Mouse (Mus musculus) spleen, postnatal 4 days (tissue): ENCODE measurements at regions not wholly inside any gene's neighbourhood (a gene's known extent, or its start where the extent isn't known, plus 50 kb on each side); places are given as distances from the start of the nearest gene placed in this dataset.
A peak's percentile ranks its signal among the peaks of the same experiment; 100 is the strongest.

Source experiments
- DNase-seq, 2 experiments: peaks; one replicate each; pipeline ENCODE4 v3.0.0; 2022; ENCODE audit warnings: low spot score in 2 of 2

GRCm38 (mm10) chr10:43634371-43635080, 56.4 kb downstream of the Cd24a start:
- no peak for DNase-seq

- DNase-seq: no peak
Observed at GRCm38 (mm10) chr10:43641169-43641945, 63.3 kb downstream of the Cd24a start.

- DNase-seq: no peak
Observed at GRCm38 (mm10) chr10:43646326-43646725, 68.2 kb downstream of the Cd24a start.

GRCm38 (mm10) chr10:43646965-43647364, 68.9 kb downstream of the Cd24a start:
- no peak for DNase-seq

- DNase-seq: no peak
Observed at GRCm38 (mm10) chr10:43648186-43648585, 70.1 kb downstream of the Cd24a start.

GRCm38 (mm10) chr10:43648815-43649447, 70.8 kb downstream of the Cd24a start:
- no peak for DNase-seq

GRCm38 (mm10) chr10:43650449-43650848, 72.4 kb downstream of the Cd24a start:
- DNase-seq: no peak

- no peak for DNase-seq
Observed at GRCm38 (mm10) chr10:43651505-43651904, 73.4 kb downstream of the Cd24a start.

GRCm38 (mm10) chr10:43651915-43652314, 73.8 kb downstream of the Cd24a start:
- DNase-seq: no peak

GRCm38 (mm10) chr10:43655082-43655671, 77.1 kb downstream of the Cd24a start:
- no peak for DNase-seq

- DNase-seq: no peak
Observed at GRCm38 (mm10) chr10:43655680-43656079, 77.6 kb downstream of the Cd24a start.

GRCm38 (mm10) chr10:43656207-43656606, 78.1 kb downstream of the Cd24a start:
- no peak for DNase-seq

- DNase-seq: no peak
Observed at GRCm38 (mm10) chr10:43657501-43658225, 79.6 kb downstream of the Cd24a start.

GRCm38 (mm10) chr10:43658226-43658593, 80.1 kb downstream of the Cd24a start:
- no peak for DNase-seq

- DNase-seq: no peak
Observed at GRCm38 (mm10) chr10:43664844-43665243, 86.8 kb downstream of the Cd24a start.

GRCm38 (mm10) chr10:43666262-43667085, 88.4 kb downstream of the Cd24a start:
- peak; percentile 78 to 84 for DNase-seq

- DNase-seq: peak in 1 of 2 experiments; percentile 70
Observed at GRCm38 (mm10) chr10:43667086-43667690, 89.1 kb downstream of the Cd24a start.

GRCm38 (mm10) chr10:43667732-43668247, 89.7 kb downstream of the Cd24a start:
- peak; percentile 38 to 72 for DNase-seq

GRCm38 (mm10) chr10:43669471-43669870, 91.4 kb downstream of the Cd24a start:
- DNase-seq: no peak

- no peak for DNase-seq
Observed at GRCm38 (mm10) chr10:43670745-43671144, 92.7 kb downstream of the Cd24a start.
